Mouse (Mus musculus) small intestine, adult 2 months (tissue): ENCODE measurements around the gene Usp54.

ENCODE experiments used
- CTCF ChIP-seq: fragments of 200-500 bp; IDR thresholded peaks from 2 replicates; pipeline ENCODE4 v1.5.1; 2012; ENCODE audit warnings: low read depth, mild to moderate bottlenecking, control low read depth, inconsistent platforms, low read length, moderate library complexity, mixed read lengths; ENCODE audit not compliant: insufficient replicate concordance, insufficient read length; ENCODE audit errors: extremely low read depth
- POLR2A ChIP-seq: fragments of 200-500 bp; IDR thresholded peaks from 2 replicates; pipeline ENCODE4 v1.6.1; 2012; ENCODE audit warnings: low read depth, mild to moderate bottlenecking, control low read depth, inconsistent platforms, low read length, moderate library complexity

DNA sequence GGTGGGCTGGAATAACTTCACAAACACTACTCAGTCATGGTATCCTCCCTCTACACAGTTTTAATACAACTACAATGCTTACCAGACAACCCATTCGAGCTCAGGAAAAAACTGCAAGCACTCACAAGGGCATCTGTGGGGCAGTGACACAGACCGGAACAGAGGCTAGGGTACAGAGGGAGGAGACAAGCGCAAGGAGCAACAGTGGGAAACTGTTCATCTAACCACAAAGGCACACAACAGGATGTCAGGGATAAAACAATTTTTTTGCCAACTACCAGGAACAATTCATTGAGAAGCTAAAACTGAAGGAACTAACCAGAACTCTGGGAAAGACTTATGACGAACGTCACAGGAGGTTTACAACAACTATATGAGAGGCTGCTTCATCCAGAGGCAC, 22.7 kb downstream of the Usp54 start:
- TF ChIP-seq CTCF, result no peak
- TF ChIP-seq POLR2A, result no peak
